Mouse (Mus musculus): ENCODE results near the gene Ptprg.

DNA sequence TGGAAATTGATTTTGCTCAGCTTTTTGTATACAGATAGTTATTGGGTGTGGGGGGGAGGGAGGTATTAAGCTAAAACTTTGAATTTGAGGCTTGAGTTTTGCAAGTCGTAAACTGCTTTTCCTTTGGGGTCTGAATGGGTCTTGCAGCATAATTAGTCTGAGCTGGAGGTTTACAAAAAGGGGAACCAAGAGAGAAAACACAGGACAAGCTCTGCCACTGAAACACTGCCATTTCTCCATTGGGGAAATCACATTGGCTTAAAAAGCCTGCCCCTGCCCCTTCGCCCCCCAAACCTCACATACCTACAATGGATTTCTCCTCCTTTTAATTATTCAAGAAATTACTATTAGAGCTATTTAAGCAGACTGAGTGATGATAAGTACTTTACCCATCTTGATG is 156.0 kb downstream of the Ptprg start:
- TF ChIP-seq CTCF (IDR thresholded peaks at IDR 0.05; ENCODE audit: control insufficient read depth, insufficient read depth, insufficient replicate concordance, low read depth, low read length) (no peak), POLR2A (IDR thresholded peaks at IDR 0.05; ENCODE audit: control insufficient read depth, low read depth, low read length) (no peak)
